Mouse (Mus musculus): ENCODE measurements at regions not wholly inside any gene's neighbourhood (a gene's known extent, or its start where the extent isn't known, plus 50 kb on each side); places are given as distances from the start of the nearest gene placed in this dataset.
A peak's percentile ranks its signal among the peaks of the same experiment; 100 is the strongest.

GRCm38 (mm10) chr10:9069608-9070190 lies 183.8 kb upstream of the Sash1 start:
- Histone ChIP-seq H3K4me1 (ENCODE audit: control insufficient read depth, insufficient read depth, low read length) (no peaks in the 10 kb centered on the region), H3K36me3 (ENCODE audit: control insufficient read depth, insufficient read depth, low read length) (no peaks in the 10 kb centered on the region), H3K4me2 (ENCODE audit: low read depth, low read length) (no peak overlapping the region), H3K27me3 (ENCODE audit: control insufficient read depth, insufficient read depth, low read length) (no peaks in the 10 kb centered on the region), H3K27ac (ENCODE audit: low read depth, low read length) (no peak overlapping the region), H3K9ac (replicated peaks; ENCODE audit: low read depth, low read length) (no peak overlapping the region), H3K4me3 (ENCODE audit: low read depth, low read length) (no peak overlapping the region), H3K9me3 (ENCODE audit: control insufficient read depth, low read length) (no peaks in the 10 kb centered on the region)
- ATAC-seq (ENCODE audit: low read depth): no peak
- WGBS: 78% methylated on average over 13 of the region's 13 CpGs

GRCm38 (mm10) chr10:9066566-9066965 lies 180.7 kb upstream of the Sash1 start:
- no peak overlapping the region for H3K4me2 ChIP-seq (ENCODE audit: low read depth, low read length)
- H3K9ac ChIP-seq (replicated peaks; ENCODE audit: low read depth, low read length): no peak overlapping the region
- no peaks in the 10 kb centered on the region for H3K36me3 ChIP-seq (ENCODE audit: control insufficient read depth, insufficient read depth, low read length)
- H3K27ac ChIP-seq (ENCODE audit: low read depth, low read length): no peak overlapping the region
- no peaks in the 10 kb centered on the region for H3K27me3 ChIP-seq (ENCODE audit: control insufficient read depth, insufficient read depth, low read length)
- no peaks in the 10 kb centered on the region for H3K4me1 ChIP-seq (ENCODE audit: control insufficient read depth, insufficient read depth, low read length)
- ATAC-seq (ENCODE audit: low read depth): no peak
- H3K9me3 ChIP-seq (ENCODE audit: control insufficient read depth, low read length): no peaks in the 10 kb centered on the region
- no peak overlapping the region for H3K4me3 ChIP-seq (ENCODE audit: low read depth, low read length)
- 86% methylated on average over 3 of the region's 3 CpGs for WGBS

DNA sequence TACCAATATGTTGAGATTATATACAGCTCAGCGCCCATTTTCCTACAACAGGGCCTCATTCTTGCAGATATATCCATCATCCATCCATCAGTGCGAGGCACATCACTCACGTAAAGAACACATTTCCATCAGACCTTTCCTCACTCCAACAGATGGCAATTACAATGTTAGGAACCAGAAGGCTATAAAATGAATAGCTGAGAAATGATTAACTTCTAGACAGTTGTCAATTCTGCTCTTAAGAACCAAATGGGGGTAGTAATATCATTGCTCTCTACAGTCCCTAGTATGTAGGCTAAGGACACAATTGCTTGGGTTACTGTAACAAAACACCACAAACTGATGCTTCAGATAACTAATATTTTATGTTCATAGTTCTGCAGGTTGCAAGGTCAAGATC lies 176.1 kb upstream of the Sash1 start:
- H3K4me2 ChIP-seq (ENCODE audit: low read depth, low read length): no peak overlapping the region
- no peaks in the 10 kb centered on the region for H3K4me1 ChIP-seq (ENCODE audit: control insufficient read depth, insufficient read depth, low read length)
- no peaks in the 10 kb centered on the region for H3K27me3 ChIP-seq (ENCODE audit: control insufficient read depth, insufficient read depth, low read length)
- H3K4me3 ChIP-seq (ENCODE audit: low read depth, low read length): no peak overlapping the region
- no peaks in the 10 kb centered on the region for H3K9me3 ChIP-seq (ENCODE audit: control insufficient read depth, low read length)
- no peaks in the 10 kb centered on the region for H3K36me3 ChIP-seq (ENCODE audit: control insufficient read depth, insufficient read depth, low read length)
- WGBS: 72% methylated on average over 3 of the region's 3 CpGs
- H3K27ac ChIP-seq (ENCODE audit: low read depth, low read length): no peak overlapping the region
- no peak for ATAC-seq (ENCODE audit: low read depth)
- no peak overlapping the region for H3K9ac ChIP-seq (replicated peaks; ENCODE audit: low read depth, low read length)

DNA sequence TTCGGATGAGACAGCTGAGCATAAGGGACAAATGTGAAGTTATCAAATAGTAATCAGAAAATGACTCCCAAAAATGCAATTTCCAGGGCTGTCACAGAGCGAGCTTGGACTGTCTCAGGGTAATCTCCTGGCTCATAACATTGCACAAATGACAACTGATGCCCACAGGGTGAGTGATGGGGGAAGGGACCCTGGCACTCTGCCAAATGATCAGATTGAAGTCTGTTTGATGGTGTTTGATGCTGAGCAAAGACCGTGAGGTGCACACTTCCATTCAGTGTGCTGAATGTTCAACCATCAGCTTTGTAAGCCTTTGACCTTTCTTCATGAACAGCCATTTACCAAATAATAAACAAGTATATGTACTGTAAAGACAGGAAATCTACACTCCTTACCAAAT lies 169.4 kb upstream of the Sash1 start:
- Histone ChIP-seq H3K27me3 (ENCODE audit: control insufficient read depth, insufficient read depth, low read length) (no peaks in the 10 kb centered on the region), H3K36me3 (ENCODE audit: control insufficient read depth, insufficient read depth, low read length) (no peaks in the 10 kb centered on the region), H3K9ac (replicated peaks; ENCODE audit: low read depth, low read length) (no peak overlapping the region), H3K27ac (ENCODE audit: low read depth, low read length) (no peak overlapping the region), H3K4me1 (ENCODE audit: control insufficient read depth, insufficient read depth, low read length) (no peaks in the 10 kb centered on the region), H3K9me3 (ENCODE audit: control insufficient read depth, low read length) (no peaks in the 10 kb centered on the region), H3K4me3 (ENCODE audit: low read depth, low read length) (no peak overlapping the region), H3K4me2 (ENCODE audit: low read depth, low read length) (no peak overlapping the region)
- ATAC-seq (ENCODE audit: low read depth): no peak
- WGBS: 50% methylated on average over 3 of the region's 3 CpGs

DNA sequence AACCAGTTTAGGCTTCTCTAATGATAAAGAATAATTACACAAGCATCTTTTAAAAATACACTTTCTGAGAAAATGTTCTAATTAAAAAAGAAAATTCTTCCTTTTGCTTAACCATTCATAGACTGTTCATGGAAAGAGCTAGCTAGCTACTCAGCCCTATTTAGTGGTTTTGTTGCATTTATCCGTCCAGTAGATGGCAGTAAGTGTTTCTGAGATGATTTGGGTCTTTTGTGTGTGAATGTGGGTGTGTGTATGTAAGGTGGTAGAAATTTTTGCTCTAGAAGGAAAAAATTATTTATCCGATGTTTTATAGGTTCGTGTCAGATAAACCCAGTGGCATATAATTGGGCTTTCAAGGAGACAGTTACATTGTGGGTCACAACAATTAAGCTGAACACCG lies 167.5 kb upstream of the Sash1 start:
- Histone ChIP-seq H3K4me2 (ENCODE audit: low read depth, low read length) (no peak overlapping the region), H3K9ac (replicated peaks; ENCODE audit: low read depth, low read length) (no peak overlapping the region), H3K4me3 (ENCODE audit: low read depth, low read length) (no peak overlapping the region), H3K27ac (ENCODE audit: low read depth, low read length) (no peak overlapping the region), H3K9me3 (ENCODE audit: control insufficient read depth, low read length) (no peaks in the 10 kb centered on the region), H3K36me3 (ENCODE audit: control insufficient read depth, insufficient read depth, low read length) (no peaks in the 10 kb centered on the region), H3K27me3 (ENCODE audit: control insufficient read depth, insufficient read depth, low read length) (no peaks in the 10 kb centered on the region), H3K4me1 (ENCODE audit: control insufficient read depth, insufficient read depth, low read length) (no peaks in the 10 kb centered on the region)
- ATAC-seq (ENCODE audit: low read depth): peak; percentile 68; the same call in 1 of the 2 replicates
- 51% methylated on average over 4 of the region's 4 CpGs for WGBS

DNA sequence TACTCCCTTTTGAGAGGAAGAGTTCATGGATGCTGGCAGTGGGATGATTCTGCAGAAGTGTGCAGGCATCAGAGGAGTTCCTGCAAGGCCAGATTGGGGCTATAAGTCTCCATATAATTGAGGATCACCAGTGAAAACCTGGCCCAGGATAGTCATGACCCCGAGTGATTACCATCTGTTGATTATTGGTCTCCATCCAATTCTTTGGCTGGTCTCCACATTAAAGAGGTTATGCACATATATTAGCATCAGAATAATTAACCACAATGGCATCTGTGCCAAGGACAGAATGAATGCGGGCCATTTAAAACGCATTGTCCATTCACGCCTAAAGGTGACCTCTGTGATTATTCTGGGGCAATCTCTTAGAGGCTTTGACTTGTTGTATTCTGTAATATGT lies 161.5 kb upstream of the Sash1 start:
- H3K36me3 ChIP-seq (ENCODE audit: control insufficient read depth, insufficient read depth, low read length): no peaks in the 10 kb centered on the region
- WGBS: 71% methylated on average over 4 of the region's 4 CpGs
- H3K9me3 ChIP-seq (ENCODE audit: control insufficient read depth, low read length): no peaks in the 10 kb centered on the region
- no peak for ATAC-seq (ENCODE audit: low read depth)
- no peak overlapping the region for H3K9ac ChIP-seq (replicated peaks; ENCODE audit: low read depth, low read length)
- no peak overlapping the region for H3K4me2 ChIP-seq (ENCODE audit: low read depth, low read length)
- no peaks in the 10 kb centered on the region for H3K27me3 ChIP-seq (ENCODE audit: control insufficient read depth, insufficient read depth, low read length)
- no peak overlapping the region for H3K4me3 ChIP-seq (ENCODE audit: low read depth, low read length)
- H3K4me1 ChIP-seq (ENCODE audit: control insufficient read depth, insufficient read depth, low read length): no peaks in the 10 kb centered on the region
- no peak overlapping the region for H3K27ac ChIP-seq (ENCODE audit: low read depth, low read length)

DNA sequence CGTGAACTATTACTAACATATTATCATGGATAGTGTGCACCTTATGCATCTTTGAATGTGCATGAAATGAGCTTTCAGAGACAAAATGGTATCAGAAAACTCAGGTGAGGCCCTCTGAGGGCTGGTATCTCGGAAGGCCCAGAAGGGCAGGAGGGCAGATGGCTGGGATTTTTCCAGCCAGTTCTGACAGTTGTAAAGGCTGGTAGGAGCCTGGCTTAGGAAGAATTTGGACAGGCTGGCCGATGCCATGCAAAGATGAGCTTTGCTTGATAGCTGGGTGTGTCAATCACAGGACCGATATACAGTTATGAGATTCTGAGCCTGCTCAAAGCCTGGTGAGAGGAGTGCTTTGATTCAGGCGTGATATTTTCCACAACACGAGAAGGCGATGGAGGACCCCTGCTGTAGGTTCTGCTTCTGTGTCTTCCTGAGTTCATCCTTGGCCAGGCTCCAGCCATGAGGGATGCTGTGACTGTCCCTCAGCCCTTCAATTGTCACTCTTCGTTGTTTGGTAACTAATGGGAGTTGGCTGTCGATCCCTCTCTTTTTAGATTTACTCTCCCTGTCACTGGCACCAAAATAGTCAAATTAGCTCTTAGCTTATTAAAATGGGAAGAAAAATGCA lies 159.0 kb upstream of the Sash1 start:
- H3K4me3 ChIP-seq (ENCODE audit: low read depth, low read length): no peak overlapping the region
- H3K27me3 ChIP-seq (ENCODE audit: control insufficient read depth, insufficient read depth, low read length): no peaks in the 10 kb centered on the region
- H3K27ac ChIP-seq (ENCODE audit: low read depth, low read length): no peak overlapping the region
- H3K4me2 ChIP-seq (ENCODE audit: low read depth, low read length): no peak overlapping the region
- no peaks in the 10 kb centered on the region for H3K4me1 ChIP-seq (ENCODE audit: control insufficient read depth, insufficient read depth, low read length)
- H3K9ac ChIP-seq (replicated peaks; ENCODE audit: low read depth, low read length): no peak overlapping the region
- H3K9me3 ChIP-seq (ENCODE audit: control insufficient read depth, low read length): no peaks in the 10 kb centered on the region
- WGBS: 90% methylated on average over 9 of the region's 9 CpGs
- no peaks in the 10 kb centered on the region for H3K36me3 ChIP-seq (ENCODE audit: control insufficient read depth, insufficient read depth, low read length)
- no peak for ATAC-seq (ENCODE audit: low read depth)

DNA sequence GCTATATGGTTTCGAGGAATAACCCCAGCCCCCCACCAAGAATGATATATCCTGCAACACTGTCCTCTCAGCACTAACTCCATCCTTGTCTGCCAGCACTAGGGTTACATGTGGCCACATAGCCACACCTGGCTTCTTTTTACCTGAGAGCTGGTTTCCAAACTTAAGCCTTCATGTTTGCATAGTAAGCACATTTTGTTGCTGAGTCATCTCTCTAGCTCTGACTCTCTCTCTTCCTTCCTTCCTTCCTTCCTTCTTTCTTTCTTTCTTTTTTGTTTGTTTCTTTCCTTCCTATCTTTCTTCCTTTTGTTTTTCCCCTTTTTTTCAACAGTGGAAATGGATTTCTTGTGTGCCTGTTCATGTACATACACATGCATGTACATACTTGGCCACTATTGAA lies 157.6 kb upstream of the Sash1 start:
- Histone ChIP-seq H3K27ac (ENCODE audit: low read depth, low read length) (no peak overlapping the region), H3K4me1 (ENCODE audit: control insufficient read depth, insufficient read depth, low read length) (no peaks in the 10 kb centered on the region), H3K4me3 (ENCODE audit: low read depth, low read length) (no peak overlapping the region), H3K36me3 (ENCODE audit: control insufficient read depth, insufficient read depth, low read length) (no peaks in the 10 kb centered on the region), H3K9ac (replicated peaks; ENCODE audit: low read depth, low read length) (no peak overlapping the region), H3K4me2 (ENCODE audit: low read depth, low read length) (no peak overlapping the region), H3K27me3 (ENCODE audit: control insufficient read depth, insufficient read depth, low read length) (no peaks in the 10 kb centered on the region), H3K9me3 (ENCODE audit: control insufficient read depth, low read length) (no peaks in the 10 kb centered on the region)
- 97% methylated on average over 1 of the region's 1 CpGs for WGBS
- ATAC-seq (ENCODE audit: low read depth): no peak

- Histone ChIP-seq H3K4me1 (ENCODE audit: control insufficient read depth, insufficient read depth, low read length) (no peaks in the 10 kb centered on the region), H3K27me3 (ENCODE audit: control insufficient read depth, insufficient read depth, low read length) (no peaks in the 10 kb centered on the region), H3K4me3 (ENCODE audit: low read depth, low read length) (no peak overlapping the region), H3K4me2 (ENCODE audit: low read depth, low read length) (no peak overlapping the region), H3K27ac (ENCODE audit: low read depth, low read length) (no peak overlapping the region), H3K9me3 (ENCODE audit: control insufficient read depth, low read length) (no peaks in the 10 kb centered on the region), H3K9ac (replicated peaks; ENCODE audit: low read depth, low read length) (no peak overlapping the region), H3K36me3 (ENCODE audit: control insufficient read depth, insufficient read depth, low read length) (no peaks in the 10 kb centered on the region)
- ATAC-seq (ENCODE audit: low read depth): no peak
- 91% methylated on average over 6 of the region's 6 CpGs for WGBS
Measured at GRCm38 (mm10) chr10:9030486-9030885, 144.6 kb upstream of the Sash1 start.

Data from neural tube, embryonic 14.5 days (tissue).